8 mouse cellular contexts compared by ENCODE assay signal in genomic region chr11:117072128-117072527, GRCm38 (mm10). TPM values are rescaled to one million over a fixed set of nuclear protein-coding genes. Genes with fewer than 3 reads are reported as not detected.
DNase-seq lines count a peak whose midpoint lies in the region; ATAC-seq lines count a peak whose summit lies in the region.

No protein-coding gene starts in this region.

- peaks cover 4% of the 10 kb centered on the region for H3K4me1 ChIP-seq in kidney, embryonic 14.5 days (ENCODE audit: control insufficient read depth, insufficient read depth, low read length)
- no peaks in the 10 kb centered on the region for H3K4me1 ChIP-seq in liver, embryonic 11.5 days (replicated peaks; ENCODE audit: control insufficient read depth, insufficient read depth, low read length)

- under 1% methylated on average over 13 of the region's 13 CpGs for WGBS in kidney, embryonic 14.5 days
- WGBS in liver, embryonic 11.5 days, result 1% methylated on average over 13 of the region's 13 CpGs

- no peak overlapping the region for H3K27ac ChIP-seq in kidney, embryonic 14.5 days (ENCODE audit: low read depth, low read length)
- H3K27ac ChIP-seq in liver, embryonic 11.5 days (ENCODE audit: low read depth, low read length), result no peak overlapping the region

- H3K36me3 ChIP-seq in kidney, embryonic 14.5 days (ENCODE audit: control insufficient read depth, insufficient read depth, low read length), result no peaks in the 10 kb centered on the region
- H3K36me3 ChIP-seq in liver, embryonic 11.5 days (ENCODE audit: control insufficient read depth, insufficient read depth, low read length), result no peaks in the 10 kb centered on the region

- H3K4me3 ChIP-seq in kidney, embryonic 14.5 days (ENCODE audit: low read length), result no peak overlapping the region
- no peak overlapping the region for H3K4me3 ChIP-seq in liver, embryonic 11.5 days (ENCODE audit: low read depth, low read length)

- H3K27me3 ChIP-seq in kidney, embryonic 14.5 days (ENCODE audit: control insufficient read depth, insufficient read depth, low read length), result no peaks in the 10 kb centered on the region; the same call in 1 of the 2 replicates
- no peaks in the 10 kb centered on the region for H3K27me3 ChIP-seq in liver, embryonic 11.5 days (replicated peaks; ENCODE audit: control insufficient read depth, insufficient read depth, low read length)

- H3K9ac ChIP-seq in kidney, embryonic 14.5 days (ENCODE audit: low read depth, low read length), result no peak overlapping the region
- H3K9ac ChIP-seq in liver, embryonic 11.5 days (ENCODE audit: low read depth, low read length), result no peak overlapping the region

- no peak overlapping the region for H3K4me2 ChIP-seq in kidney, embryonic 14.5 days (replicated peaks; ENCODE audit: low read depth, low read length)
- H3K4me2 ChIP-seq in liver, embryonic 11.5 days, result no peak overlapping the region; the same call in 1 of the 2 replicates

- no peaks in the 10 kb centered on the region for H3K9me3 ChIP-seq in kidney, embryonic 14.5 days (ENCODE audit: control insufficient read depth, low read length)
- H3K9me3 ChIP-seq in liver, embryonic 11.5 days (ENCODE audit: control insufficient read depth, low read length), result no peaks in the 10 kb centered on the region

- peak; percentile 42 for ATAC-seq in kidney, embryonic 14.5 days (ENCODE audit: low FRiP score, low TSS enrichment)
- no peak; the same call in 1 of the 2 replicates for ATAC-seq in liver, embryonic 11.5 days (replicated peaks; ENCODE audit: low FRiP score)
- peak; percentile 73 for ATAC-seq in neutrophil, adult 5-6 weeks (ENCODE audit: extremely low read depth, insufficient number of reproducible peaks, low FRiP score, poor library complexity, severe bottlenecking)

- peak; percentile 89 for DNase-seq in CD4-positive, CD25-positive, alpha-beta regulatory T cell, adult 2 months (ENCODE audit: low read depth, low spot score)
- peak; percentile 93 for DNase-seq in adrenal gland, postnatal 10 days
- DNase-seq in embryo, embryonic 9.5 days (ENCODE audit: extremely low spot score), result peak; percentile 91
- peak; percentile 78 for DNase-seq in heart, adult 8-10 months (ENCODE audit: low spot score)
- DNase-seq in liver, embryonic 11.5 days (ENCODE audit: low spot score), result peak; percentile 88
- peak; percentile 75 for DNase-seq in thymus, postnatal 0 days (ENCODE audit: low spot score)

RNA-seq across cellular contexts. Expression of gene Sec14l1, which starts 42.8 kb away (rescaled TPM):
- total RNA-seq in adrenal gland, postnatal 10 days (2021), result 100 to 1,000 TPM; 101 to 113 TPM
- 10 to 100 TPM; 61.1 to 74.3 (median 69.2) TPM for total RNA-seq in heart, adult 8-10 months (2022)
- polyA plus RNA-seq in kidney, embryonic 14.5 days (2014; fragmentation: Nextera tagmentation; extraction: Ambion mirVana), result 30.2 and 36.5 TPM in 2 replicates
- 20.9 and 22.8 TPM in 2 replicates for polyA plus RNA-seq in liver, embryonic 11.5 days (2014; fragmentation: Nextera tagmentation; extraction: Ambion mirVana)
- 95.3 and 116 TPM in 2 replicates for total RNA-seq in neutrophil, adult 5-6 weeks (2017)
- 35.9 and 37.7 TPM in 2 replicates for polyA plus RNA-seq in thymus, postnatal 0 days (2015; fragmentation: Nextera tagmentation; extraction: Ambion mirVana)
